Mouse (Mus musculus) brain, adult 2 months (tissue): ENCODE measurements at regions not wholly inside any gene's neighbourhood (a gene's known extent, or its start where the extent isn't known, plus 50 kb on each side); places are given as distances from the start of the nearest gene placed in this dataset.

Experiments
- DNase-seq: peaks from one replicate; pipeline ENCODE4 v3.0.0; 2011; ENCODE audit warnings: low read depth, low spot score

DNA sequence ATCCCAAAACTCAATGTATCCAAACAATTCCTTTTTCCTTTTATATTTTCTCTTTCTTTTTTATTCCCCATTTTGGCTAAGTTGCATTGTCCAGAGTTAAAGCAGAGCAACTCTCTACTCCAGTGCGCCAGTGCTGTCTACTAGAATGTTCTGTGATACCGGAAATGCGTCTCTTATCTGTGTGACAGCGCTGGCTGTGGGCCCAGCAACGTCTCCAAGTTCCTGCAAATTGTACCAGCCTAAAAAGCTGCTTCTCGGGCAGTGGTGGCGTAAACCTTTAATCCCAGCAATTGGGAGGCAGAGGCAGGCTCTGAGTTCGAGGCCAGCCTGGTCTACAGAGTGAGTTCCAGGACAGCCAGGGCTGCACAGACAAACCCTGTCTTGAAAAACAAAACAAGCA, 59.4 kb downstream of the Cox18 start:
- no peak for DNase-seq

DNA sequence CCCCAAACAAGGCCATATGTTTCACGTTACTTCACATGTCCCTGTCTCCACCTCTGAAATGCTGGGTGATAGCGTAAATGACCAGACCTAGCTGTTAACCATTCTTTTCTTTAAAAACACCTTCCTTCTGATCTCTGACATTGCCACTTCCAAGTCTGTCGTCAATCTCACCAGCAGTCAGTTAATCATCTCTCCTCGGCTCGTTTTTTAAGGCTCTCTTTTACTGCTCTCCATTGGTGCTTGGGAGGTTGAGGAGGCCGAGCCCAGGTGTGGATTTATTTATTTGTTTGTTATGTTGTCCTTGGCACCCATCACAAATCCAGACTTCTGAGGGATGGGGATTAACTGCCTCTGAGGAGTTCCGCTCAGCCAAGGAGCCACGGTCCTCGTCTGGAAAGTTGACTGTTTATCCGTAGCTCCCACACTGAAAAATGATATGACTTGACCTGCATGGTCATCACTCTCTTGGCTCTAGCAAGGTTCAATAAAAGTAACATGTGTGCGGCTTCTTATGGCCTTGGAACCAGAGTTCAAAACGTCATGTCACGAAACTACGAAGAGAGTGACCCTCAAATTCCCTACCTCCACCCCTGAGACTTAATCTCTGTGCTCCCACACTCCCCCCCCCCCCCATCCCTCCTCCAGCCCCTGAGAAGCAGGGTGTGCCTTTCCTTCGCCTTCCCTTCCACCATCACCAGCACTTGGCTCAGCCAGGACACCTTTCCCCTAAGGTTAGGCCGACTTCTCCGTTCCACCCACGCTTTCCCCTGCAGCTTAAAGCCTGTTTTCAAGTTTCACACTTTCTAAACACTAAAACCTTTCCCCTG, 60.6 kb downstream of the Cox18 start:
- no peak for DNase-seq

DNA sequence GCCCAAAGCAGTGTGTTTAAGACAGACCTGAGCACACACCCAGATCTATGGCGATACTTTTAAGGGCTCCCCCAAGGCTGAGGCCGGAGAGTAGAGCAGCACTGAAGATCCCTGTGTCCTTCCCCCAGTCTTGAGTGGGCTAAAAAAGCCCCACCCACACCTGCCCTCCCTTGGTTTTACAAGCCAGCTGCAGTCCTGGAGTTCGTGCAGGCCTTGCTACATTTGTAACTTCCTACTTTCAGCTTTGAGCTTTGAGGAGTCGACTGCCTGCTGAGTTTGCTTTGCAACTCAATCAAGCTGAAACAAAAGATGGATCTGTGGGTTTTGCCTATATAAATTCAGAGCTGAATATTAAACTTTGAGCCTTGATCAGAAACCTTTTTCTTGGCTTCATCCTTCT, 63.5 kb downstream of the Cox18 start:
- no peak for DNase-seq

DNA sequence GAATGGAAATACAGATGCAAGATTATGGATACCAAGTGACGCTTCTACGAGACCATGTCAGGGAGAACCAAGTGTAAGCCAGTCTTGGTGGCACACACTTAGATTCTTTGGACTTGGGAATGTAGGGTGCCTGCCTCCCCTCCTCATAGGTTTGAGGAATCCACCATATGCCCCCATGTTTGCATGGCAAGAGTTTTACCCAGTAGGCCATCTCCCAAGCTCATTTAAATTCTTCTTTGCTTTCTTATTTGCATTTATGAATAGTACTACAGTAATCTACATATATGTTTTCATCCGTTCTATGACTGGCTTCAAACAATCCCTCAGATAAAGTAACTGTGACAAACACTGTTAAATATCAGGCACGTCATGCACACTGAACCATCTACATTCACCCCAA, 67.3 kb downstream of the Cox18 start:
- no peak for DNase-seq

DNA sequence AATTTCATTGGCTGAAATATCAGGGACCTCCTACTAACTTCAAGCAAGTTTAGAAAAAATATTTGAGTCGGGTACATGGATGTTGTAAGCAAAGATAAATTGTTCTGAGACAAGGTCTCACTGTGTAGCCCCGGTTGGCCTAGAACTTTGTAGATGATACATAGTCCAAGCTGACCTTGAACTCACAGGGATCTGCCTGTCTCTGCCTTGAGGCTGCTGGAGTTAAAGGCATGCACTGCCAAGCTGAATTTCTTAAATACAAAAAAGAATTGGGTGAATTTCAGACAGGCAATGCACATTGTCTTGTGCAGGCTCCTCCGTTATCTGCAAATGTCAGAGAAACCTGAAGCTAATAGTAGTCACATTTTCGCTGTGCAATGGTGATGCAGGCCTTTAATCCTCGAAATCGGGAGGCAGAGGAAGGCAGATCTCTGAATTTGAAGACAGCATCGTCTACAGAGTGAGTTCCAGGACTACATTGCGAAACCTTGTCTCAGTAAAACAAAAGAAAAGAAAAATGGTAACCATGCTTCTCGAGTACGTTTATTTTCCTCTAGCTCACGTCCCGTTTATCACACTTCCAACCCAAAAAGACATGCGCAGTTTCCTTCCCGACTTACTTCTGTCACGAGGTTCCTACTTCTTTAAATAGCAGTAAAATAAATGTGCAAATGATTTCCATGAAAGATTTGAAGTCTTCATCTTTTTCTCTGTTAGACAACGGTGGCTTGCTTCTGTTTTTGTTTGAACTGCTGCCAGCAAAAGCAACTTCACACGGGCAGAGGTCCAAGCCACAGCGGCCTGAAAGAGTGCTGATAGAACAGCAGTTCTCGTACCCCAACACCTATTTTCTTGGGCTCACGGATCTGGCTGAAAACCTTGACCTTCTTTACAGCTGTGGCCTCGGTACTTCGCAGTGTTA, 73.9 kb downstream of the Cox18 start:
- DNase-seq, result peak; percentile 3

DNA sequence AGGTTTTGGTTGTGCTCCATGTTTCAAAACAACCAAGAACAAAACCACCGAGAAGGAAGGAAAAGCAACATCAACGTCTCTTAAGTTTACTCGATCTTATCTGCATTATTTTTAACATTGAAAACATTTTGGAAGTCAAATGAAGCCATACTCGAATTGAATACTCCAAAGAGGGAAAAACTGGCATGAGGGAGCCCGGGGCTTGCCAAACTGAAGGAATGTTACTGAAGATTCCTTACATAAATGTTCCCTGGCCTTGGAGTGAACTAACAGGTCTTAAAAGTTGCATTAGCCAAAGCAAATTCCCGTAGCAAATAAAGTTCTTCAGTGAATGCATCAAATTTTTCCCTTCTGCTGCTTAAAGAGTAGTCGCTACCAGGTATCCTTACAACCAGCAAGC, 87.8 kb downstream of the Cox18 start:
- DNase-seq, result no peak

DNA sequence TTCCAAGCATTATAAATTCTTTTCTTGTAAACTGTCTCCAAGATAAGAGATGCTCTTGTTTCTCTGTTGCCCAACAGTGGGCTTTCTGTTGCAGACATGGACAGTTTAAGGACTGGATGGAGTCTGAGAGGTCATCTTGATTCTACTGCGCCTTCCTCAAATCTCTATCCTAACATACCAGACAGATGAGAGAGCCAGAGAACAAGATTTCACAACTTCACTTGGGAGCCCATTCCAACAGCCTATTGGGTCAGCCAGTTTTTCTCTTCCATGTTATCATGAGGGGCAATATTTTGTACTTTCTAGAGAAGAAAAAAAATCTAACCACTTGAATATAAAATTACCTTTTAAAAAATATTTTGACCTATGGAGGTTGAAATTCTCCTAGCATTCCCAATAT, 116.8 kb downstream of the Cox18 start:
- DNase-seq, result no peak

DNA sequence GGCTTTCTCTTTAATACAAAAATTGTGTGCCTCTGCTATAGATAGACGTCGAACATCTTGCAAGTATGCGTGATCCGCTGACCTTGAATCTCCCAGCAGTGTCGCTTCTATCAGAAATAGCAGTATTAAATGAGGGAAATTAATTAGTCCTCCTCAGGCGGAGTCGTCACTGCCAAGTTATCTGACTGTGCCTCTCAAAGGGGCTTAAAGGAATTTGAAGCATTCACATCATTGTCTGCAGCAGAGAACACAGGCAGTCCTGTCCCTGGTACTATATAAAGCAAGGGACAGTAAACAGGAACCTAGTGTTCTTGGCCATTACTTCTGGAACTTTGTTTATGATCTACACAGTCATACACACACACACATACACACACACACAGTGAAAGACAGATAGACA, 119.1 kb downstream of the Cox18 start:
- peak; percentile 10 for DNase-seq

DNA sequence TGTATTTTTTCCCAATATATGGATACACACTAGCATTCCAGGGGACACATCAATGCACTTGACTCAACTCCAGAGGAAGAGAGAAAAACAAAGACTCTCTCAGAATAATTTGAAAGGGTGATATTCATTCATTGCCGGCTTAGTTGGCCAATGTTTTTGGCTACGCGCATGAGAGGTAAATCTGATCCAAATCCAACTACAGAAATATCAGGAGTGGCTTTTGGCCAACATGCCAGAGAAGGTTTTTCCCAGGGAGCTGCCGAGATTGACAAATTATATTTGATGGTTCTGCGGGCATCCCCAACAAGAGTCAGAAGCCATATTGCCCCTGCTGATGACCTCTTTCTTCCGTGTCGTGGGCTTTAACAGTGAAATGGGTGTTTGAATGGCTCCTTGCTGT, 135.3 kb downstream of the Cox18 start:
- no peak for DNase-seq

DNA sequence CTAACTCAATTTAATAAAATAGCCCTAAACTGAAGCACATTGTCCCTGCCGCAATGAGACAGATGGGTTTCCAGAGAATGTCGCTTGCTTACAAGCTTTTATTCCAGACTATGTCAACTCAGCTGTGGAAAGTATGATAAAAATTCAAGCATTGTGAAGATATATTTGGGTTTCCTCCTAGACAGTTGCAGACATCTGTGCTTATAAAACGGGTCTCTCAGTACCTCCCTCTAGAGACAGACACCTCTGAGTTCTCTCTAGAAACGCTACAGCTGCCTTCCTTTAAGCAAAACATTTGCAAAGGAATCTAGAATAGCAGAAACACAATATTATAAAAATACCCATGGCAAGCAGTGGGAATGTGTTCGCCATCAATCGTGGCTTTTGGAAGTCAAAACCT, 137.3 kb downstream of the Cox18 start:
- peak; percentile 45 for DNase-seq

DNA sequence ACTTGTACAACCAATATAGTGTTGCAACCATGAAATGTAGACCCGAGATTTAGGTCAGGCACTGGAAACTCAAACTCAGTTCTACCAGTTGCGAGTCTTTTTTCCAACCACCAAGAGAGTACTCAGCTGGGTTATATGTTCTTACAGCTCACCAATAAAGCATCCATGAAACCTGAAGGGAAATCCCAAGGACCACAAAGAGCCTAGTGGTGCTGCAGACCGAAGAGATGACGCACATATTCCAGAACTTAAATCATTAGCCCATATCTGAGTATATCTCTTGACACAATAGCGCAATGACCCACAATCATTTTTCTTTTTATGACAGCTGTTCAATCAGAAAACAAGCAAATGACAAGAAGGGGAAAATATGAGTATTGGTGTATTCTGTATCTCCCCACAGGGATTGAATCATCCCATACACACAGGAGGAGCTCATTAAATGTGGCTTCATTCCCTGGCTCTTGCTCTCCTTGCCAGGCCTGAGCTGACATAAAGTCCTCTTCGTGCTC, 146.7 kb downstream of the Cox18 start:
- DNase-seq, result no peak

DNA sequence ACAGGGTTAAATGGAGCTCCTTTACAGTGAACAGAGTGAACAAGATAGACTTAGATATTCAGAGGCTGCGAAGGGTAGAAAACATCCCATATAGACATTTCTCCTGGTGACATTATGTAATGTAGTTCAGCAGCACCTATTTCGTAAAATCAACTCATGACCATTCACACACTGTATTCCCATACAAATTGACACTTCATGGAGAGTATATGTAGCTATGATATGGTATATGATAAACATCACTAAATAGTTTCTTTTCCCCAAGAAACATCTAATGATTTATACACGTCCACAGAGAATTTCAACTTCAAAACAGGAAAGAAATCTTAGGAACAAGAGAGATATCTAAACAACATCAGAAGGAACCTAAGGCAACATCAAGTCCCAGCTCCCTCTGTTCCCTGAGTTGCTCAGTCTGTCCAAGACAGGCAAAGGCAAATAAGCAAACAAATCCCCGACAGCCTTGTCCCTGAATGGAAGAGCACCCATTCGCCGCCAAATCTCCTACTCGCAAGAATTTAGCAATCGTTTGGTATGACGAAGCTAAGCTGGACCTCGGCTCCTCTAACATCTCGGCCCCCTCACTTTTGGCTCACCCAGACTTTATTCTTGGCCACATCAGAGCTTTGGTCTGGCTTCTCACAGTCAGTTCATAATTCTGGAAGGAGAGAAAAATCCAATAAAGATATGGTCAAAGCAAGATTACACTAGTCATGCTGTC, 148.0 kb downstream of the Cox18 start:
- DNase-seq, result no peak

DNA sequence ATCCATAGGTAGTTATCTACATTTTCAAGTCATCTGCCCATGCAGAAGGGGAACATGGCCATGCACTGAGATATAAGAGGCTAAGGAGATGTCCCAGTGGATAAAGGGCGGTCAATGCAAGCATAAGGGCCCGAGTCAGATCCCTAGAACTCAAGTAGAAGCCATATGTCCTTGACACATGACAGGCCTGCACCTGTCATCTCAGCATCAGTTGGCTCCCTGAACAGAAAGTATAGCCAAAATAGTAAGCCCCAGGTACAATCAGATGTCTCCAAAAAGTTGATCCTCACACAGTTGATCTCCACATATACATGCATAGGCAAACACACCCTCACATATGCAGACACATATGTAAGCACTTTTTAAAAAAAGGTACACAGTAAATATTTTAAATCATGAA, 152.0 kb downstream of the Cox18 start:
- no peak for DNase-seq

DNA sequence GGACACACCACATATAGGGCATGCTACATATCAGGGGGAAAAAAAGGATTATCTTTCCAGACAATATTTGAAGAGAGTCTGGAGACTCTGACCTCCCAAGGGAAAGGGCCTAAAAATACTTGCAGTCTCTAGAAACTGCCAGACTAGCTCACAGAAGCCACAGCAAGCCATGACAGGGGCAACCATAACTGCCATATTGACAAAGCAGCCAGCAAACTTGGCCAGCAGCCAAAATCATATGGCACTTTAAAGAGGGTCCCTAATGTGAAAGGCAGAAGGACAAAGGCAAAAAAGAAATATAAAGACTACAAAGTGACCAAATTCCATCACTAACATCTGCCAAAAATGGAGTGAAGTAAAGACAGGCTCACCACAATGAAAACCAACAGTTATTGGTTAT, 155.2 kb downstream of the Cox18 start:
- DNase-seq, result no peak

DNA sequence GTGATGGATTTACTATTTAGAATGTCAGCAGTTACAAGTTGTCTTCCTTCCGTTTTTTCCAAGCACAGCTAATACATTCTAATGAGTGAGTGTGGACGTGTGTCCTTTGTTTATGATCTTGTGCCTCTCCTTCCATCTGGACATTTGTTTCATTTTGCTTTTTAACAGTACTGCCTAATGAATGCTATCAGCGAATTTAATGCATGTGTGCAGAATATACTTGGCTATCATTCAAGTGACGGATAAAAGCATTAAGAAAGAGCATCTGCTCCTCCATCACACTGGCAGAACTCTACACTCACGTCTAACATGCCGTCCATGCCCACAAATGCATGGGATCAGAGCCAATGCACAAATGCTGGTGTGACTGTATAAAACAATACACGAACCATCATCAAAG, 156.0 kb downstream of the Cox18 start:
- DNase-seq, result no peak

DNA sequence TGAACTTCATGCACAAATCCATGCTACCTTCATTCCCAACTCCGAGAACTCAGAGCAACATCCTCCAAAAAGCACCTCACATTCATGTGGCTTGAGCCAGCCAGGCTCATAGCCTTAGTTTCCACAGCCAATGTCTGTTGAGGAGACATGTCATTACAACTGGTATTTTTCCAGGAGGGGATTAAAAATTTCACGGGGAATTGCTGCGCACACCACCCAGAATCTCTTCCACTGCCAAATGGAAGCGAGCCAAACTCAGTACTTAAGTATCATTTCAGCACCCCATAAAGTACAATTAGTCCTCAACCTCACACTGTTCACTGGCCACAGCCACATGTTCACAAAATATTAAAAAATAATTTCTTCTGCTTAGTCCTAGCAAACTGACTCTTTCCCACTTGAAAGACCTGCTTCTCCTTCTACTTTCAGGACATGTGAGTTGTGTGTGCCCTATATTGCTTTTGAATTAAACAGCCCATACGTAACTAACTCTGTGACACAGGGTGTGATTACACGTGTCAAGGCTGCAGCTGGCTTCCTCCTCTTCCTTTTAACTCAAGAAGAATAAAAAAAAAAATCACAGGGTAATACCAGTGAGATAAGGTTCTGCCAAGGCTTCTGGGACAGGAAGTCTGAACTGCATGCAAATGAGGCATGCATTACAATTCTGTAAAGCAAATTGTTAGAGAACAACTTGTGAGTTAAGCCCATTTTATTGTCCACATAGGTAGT, 157.8 kb downstream of the Cox18 start:
- peak; percentile 73 for DNase-seq

DNA sequence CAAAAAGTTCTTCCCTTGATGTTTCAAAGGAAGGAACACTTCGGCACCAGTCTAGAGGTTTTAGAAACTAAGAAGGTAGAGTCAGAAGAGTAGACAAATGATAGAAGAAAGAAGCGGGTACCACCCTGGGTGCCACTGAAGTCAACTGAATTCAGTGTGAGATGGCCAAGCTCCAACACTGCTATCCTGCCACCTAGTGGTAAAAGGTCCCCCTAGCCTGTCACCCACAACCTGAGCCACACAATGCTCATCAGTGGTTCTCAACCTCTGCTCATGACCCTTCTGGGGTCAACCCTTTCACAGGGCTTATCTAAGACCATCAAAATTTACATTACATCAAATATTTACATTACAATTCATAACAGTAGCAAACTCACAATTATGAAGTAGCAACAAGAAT, 168.1 kb downstream of the Cox18 start:
- DNase-seq, result peak; percentile 18

DNA sequence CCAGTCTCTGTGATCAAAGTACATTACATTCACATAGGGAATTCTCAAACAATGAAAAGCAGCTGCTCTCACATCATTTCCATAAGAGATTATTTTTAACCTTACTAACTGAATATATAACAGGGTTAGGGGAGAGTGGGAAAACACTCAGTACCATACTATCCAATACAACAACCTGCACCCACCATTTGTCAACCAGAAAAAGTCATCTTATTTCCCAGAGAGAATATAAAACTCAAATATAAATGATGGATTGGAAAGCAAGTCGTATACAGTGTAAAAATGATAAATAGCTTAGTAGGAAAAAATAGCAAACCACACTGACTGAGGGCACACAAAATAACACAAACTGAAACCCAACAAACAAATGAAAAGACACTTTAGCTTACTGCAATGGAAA, 169.4 kb upstream of the Adamts3 start:
- no peak for DNase-seq

DNA sequence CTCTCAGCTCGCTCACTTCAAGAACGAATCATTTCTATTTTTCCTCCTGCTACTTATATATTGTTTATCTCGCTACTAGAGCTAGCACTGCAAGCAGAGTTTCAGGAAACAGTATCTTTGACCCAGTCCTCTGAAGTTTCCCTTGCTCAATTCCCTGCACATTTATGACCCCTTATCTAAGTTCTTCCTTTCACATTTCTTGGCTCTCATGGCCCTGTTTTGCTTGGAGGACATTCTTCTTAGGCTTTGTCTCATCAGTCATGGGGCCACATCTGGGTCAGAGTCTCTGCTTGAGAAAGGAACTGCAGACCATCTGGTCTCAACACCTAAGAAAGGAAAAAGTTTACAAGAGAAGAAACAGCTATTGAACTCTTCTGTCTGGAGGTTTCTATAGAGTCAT, 166.7 kb upstream of the Adamts3 start:
- no peak for DNase-seq

DNA sequence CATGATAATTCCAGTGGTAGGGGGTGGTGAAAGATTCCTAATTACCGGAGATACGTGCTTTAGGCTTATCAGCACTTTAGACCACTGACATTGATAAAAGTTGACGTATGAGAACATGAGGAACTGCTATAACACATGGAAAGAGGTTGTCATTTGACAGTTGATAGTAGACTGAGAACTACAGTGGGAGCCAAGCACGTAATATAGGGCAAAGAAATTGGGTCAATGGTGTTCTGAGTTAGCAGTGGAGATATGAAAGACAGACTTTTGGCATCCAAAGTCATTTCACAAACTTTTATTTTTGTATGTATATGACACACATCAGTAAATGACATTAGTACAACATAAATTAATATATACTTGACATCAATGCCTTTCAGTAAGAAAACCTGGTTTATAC, 159.6 kb upstream of the Adamts3 start:
- no peak for DNase-seq

DNA sequence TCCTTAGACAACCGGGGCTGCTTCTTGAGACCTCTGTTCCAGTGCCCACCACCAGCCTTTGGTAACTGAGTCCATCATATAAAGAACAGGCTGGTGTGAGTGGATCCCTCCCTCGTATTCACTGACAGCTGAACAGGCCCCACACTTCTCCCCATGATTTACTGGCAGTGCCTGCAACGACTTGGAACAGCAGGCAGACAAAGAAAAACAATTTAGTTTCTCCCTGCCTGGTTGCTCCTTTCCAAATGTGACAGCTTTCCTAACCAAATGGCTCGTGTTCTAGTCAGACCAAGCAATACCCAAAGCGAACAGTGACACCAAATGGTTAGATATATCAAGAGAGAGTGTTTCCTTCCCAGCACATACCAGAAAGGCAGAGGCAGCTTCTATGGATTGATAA, 150.0 kb upstream of the Adamts3 start:
- DNase-seq, result peak; percentile 75
